Mouse (Mus musculus): ENCODE results near the gene Ppil4. TPM values are rescaled to one million over a fixed set of nuclear protein-coding genes. Genes with fewer than 3 reads are reported as not detected.
A peak's percentile ranks its signal among the peaks of the same experiment; 100 is the strongest.

The Ppil4 gene
- polyA plus RNA-seq, 1 experiment from 2014 or later, result 47.3 TPM

DNA sequence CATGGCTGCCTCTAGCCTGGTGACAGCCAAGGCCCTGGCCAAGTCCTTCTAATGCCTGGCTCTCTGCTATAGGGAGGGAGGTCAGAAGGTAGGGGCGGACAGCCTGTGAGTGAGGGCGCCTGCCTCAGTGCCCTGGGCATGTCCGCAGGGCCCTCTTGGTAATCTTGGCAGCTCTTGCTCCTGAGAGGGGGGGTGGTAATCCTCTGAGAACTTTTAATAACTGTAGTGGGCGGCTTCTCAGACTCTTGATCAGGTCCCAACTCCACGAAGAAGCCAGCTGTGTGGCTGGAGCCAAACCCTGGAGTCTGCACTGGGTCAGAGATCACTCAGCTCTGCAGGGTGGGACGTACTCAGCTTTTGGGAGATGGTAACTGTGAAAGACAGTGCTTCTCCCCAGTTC, 71.5 kb downstream of the Ppil4 start:
- 81% methylated on average over 6 of the region's 6 CpGs for WGBS
- Histone ChIP-seq H3K4me3 (no peak overlapping the region), H3K4me2 (replicated peaks) (no peak overlapping the region), H3K4me1 (no peaks in the 10 kb centered on the region), H3K9me3 (no peaks in the 10 kb centered on the region), H3K27me3 (peaks cover 23% of the 10 kb centered on the region), H3K36me3 (no peaks in the 10 kb centered on the region), H3K9ac (no peak overlapping the region), H3K27ac (no peak overlapping the region)
- no peak for ATAC-seq (ENCODE audit: insufficient number of reproducible peaks, insufficient read depth, low FRiP score, low TSS enrichment)

DNA sequence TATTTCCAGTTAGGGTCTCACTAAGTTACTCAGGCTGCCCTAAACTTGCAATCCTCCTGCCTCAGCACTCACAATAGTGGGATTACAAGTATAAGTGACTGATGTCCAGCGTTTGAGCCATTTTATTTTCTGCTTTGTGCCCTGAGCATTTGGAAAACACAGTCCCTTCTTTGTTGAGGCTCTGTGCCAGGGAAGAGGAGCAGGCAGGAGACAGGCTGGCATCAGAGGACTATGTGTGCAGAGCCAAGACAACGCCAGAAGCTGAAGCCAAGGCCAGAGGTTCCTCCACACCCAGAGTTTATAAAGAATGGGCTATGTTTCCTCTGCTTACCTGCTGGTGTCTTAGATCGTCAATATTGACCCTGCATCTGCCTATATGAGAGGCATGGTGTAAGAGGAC, 72.1 kb downstream of the Ppil4 start:
- Histone ChIP-seq H3K27me3 (peaks cover 23% of the 10 kb centered on the region), H3K27ac (no peak overlapping the region), H3K9ac (no peak overlapping the region), H3K9me3 (no peaks in the 10 kb centered on the region), H3K4me3 (no peak overlapping the region), H3K4me1 (no peaks in the 10 kb centered on the region), H3K36me3 (no peaks in the 10 kb centered on the region), H3K4me2 (replicated peaks) (no peak overlapping the region)
- WGBS, result 82% methylated on average over 3 of the region's 3 CpGs
- no peak for ATAC-seq (ENCODE audit: insufficient number of reproducible peaks, insufficient read depth, low FRiP score, low TSS enrichment)

DNA sequence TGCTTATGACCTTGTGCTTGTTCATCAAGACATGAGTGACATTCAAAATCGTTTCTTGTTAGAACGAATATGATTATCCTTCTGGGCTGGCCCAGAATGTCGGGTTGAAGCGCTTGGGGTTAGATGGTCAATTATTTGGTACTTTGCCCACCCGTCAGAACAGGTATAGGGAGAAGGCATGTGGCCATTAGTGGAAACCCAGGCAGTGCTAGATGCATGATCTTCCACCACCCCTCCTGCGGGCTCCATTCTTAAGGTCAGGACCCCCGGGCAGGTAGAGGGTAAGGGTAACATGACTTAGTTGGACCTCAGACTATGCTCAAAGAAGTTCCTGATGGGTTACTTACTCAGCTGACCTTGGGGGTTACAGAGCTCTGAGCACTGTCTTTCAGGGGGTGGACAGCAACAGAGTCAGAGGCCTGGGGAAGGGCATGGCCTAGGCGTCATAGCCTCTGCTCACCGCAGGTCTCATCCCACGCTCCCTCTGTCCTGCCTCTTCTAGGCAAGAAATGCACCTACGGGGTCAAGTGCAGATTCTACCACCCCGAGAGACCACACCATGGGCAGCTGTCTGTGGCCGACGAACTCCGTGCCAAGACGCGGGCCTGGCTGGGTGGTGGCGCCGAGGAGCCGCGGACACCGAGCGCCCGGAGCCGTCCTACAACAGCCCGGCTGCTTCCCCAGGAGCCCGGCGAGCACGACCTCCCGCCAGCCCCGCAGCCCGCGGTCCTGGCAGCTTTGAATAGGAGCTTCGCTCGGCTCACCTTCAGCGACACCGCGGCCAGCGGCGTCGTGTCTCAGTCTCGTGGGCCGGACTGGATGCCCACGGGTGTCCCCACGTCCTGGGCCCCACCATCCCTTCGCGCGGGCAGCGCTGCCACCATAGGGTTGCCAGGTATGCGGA, 74.3 kb downstream of the Ppil4 start:
- H3K4me2 ChIP-seq (replicated peaks), result peak overlapping the region; percentile 60
- peak overlapping the region; percentile 35 for H3K4me3 ChIP-seq
- WGBS, result 18% methylated on average over 50 of the region's 50 CpGs
- no peak overlapping the region for H3K27ac ChIP-seq
- H3K9me3 ChIP-seq, result no peaks in the 10 kb centered on the region
- peak overlapping the region; percentile 41 for H3K9ac ChIP-seq
- H3K36me3 ChIP-seq, result no peaks in the 10 kb centered on the region
- H3K4me1 ChIP-seq, result 0 out of 2 replicates have a peak, but pooled peaks cover 7% of the 10 kb centered on the region
- ATAC-seq (ENCODE audit: insufficient number of reproducible peaks, insufficient read depth, low FRiP score, low TSS enrichment), result no peak
- peaks cover 23% of the 10 kb centered on the region for H3K27me3 ChIP-seq

DNA sequence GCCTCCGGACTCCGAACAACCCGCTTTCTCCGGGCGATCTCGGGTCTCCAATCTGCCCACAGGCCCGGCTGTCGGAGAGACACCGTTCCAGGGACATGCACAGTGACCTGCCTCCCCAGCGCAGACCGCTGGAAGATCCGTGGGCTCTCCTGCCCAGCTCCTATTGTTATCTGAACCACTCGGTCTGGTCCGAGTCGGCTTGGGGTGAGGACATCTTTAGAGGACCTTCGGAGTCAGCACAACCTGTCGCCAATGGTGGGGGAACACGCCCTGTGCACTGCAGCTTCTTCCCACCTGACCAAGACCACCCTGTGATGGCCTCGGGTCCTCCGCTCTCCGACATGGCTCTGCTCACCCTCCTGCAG, 75.0 kb downstream of the Ppil4 start:
- H3K27me3 ChIP-seq, result peaks cover 23% of the 10 kb centered on the region
- no peak for ATAC-seq (ENCODE audit: insufficient number of reproducible peaks, insufficient read depth, low FRiP score, low TSS enrichment)
- WGBS, result 20% methylated on average over 21 of the region's 21 CpGs

GRCm38 (mm10) chr10:7869746-7870145, 77.1 kb downstream of the Ppil4 start:
- peaks cover 23% of the 10 kb centered on the region for H3K27me3 ChIP-seq
- 0 out of 2 replicates have a peak, but pooled peaks cover 7% of the 10 kb centered on the region for H3K4me1 ChIP-seq
- 63% methylated on average over 8 of the region's 8 CpGs for WGBS
- no peak overlapping the region for H3K4me2 ChIP-seq (replicated peaks)
- H3K36me3 ChIP-seq, result no peaks in the 10 kb centered on the region
- ATAC-seq (ENCODE audit: insufficient number of reproducible peaks, insufficient read depth, low FRiP score, low TSS enrichment), result no peak
- no peak overlapping the region for H3K27ac ChIP-seq
- H3K4me3 ChIP-seq, result no peak overlapping the region
- no peaks in the 10 kb centered on the region for H3K9me3 ChIP-seq
- no peak overlapping the region for H3K9ac ChIP-seq

More for the DNA sequence above, 75.0 kb downstream of the Ppil4 start:
- Histone ChIP-seq H3K4me2 (replicated peaks) (peak overlapping the region; percentile 60), H3K36me3 (no peaks in the 10 kb centered on the region), H3K4me1 (0 out of 2 replicates have a peak, but pooled peaks cover 7% of the 10 kb centered on the region), H3K27ac (no peak overlapping the region), H3K4me3 (peak overlapping the region; percentile 35), H3K9ac (peak overlapping the region; percentile 41), H3K9me3 (no peaks in the 10 kb centered on the region)

DNA sequence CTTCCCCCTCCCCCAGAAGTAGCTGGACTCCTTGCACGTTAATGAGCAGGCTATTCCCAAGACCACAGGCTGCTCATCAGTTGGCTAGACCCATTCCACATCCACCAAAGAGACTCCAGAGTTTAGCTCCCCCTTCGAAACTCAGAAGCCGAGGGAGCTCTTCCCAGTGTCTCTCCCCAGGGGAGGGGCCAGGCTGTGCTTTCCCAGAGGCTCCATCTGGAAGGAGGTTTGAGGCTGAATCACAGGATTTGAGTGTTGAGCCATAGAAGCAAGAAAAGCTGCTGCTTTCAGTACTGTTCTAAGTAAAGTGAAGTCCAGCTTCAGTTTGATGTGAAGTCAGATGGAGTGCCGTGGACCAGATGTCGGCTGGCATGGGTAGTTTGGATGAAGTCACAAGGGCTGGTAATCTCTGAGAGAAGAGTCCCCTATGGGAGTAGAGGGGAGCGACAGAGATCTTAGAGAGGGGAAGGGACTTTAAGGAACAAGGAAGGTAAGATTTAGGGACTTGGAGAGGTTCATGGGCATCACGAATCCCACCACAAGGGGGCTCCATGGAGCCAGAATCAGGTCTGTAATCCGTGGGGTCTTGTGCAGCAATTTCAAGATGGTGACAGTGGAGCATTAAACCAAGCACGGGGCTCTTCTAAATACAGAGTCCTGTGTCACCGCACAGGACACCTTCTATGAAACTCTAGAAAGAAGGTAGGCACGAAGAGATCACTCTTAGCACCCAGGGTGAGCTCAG, 78.1 kb downstream of the Ppil4 start:
- WGBS, result 66% methylated on average over 11 of the region's 11 CpGs
- H3K27me3 ChIP-seq, result peaks cover 23% of the 10 kb centered on the region
- H3K36me3 ChIP-seq, result no peaks in the 10 kb centered on the region
- H3K4me2 ChIP-seq (replicated peaks), result no peak overlapping the region
- 0 out of 2 replicates have a peak, but pooled peaks cover 7% of the 10 kb centered on the region for H3K4me1 ChIP-seq
- no peak for ATAC-seq (ENCODE audit: insufficient number of reproducible peaks, insufficient read depth, low FRiP score, low TSS enrichment)
- no peak overlapping the region for H3K9ac ChIP-seq
- no peak overlapping the region for H3K4me3 ChIP-seq
- no peaks in the 10 kb centered on the region for H3K9me3 ChIP-seq
- H3K27ac ChIP-seq, result no peak overlapping the region

DNA sequence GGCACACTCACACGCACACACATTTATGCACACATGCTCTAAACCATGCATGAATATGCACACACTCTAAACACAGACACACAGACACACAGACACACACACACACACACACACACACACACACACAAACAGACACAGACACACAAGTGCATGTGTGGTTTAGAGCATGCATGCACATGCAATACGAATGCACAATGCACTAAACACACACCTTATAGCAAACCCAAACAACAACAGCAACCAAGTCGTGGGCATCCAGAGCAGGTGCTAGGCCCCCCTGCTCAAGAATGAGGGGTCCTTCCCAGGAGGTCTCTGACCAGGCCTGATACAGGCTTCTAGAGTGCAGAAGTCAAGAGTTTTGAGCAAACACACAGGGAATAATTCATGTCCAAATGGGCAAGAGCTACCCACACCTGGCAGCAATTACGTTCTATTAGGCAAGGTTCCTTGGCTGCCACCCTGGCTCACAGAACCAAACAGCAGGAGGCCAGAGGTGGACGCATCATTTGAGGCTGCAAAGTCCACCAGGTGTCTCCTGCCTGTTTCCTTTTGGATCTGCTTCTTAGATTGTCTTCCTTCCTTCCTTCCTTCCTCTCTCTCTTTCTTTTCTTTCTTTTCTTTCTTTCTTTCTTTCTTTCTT, 78.8 kb downstream of the Ppil4 start:
- Histone ChIP-seq H3K4me1 (0 out of 2 replicates have a peak, but pooled peaks cover 7% of the 10 kb centered on the region), H3K36me3 (no peaks in the 10 kb centered on the region), H3K4me3 (no peak overlapping the region), H3K9ac (no peak overlapping the region), H3K9me3 (no peaks in the 10 kb centered on the region), H3K4me2 (replicated peaks) (no peak overlapping the region), H3K27me3 (peaks cover 18% of the 10 kb centered on the region), H3K27ac (no peak overlapping the region)
- no peak for ATAC-seq (ENCODE audit: insufficient number of reproducible peaks, insufficient read depth, low FRiP score, low TSS enrichment)
- WGBS, result 64% methylated on average over 5 of the region's 5 CpGs

Small RNAs within 50 kb of the gene (microRNA-seq; reads per million reads assigned to microRNA genes)
- 0.54 reads per million for gene Mir5104

Other genes with a start within 250 kb of the Ppil4 start
- gene Lrp11, start 203.1 kb upstream of the Ppil4 start, polyA plus RNA-seq (2016; fragmentation: Nextera tagmentation; extraction: Ambion mirVana), result 7.3 and 7.7 TPM in 2 replicates
- gene Nup43, start 125.4 kb upstream of the Ppil4 start, polyA plus RNA-seq (2016; fragmentation: Nextera tagmentation; extraction: Ambion mirVana), result 62.0 and 64.2 TPM in 2 replicates
- gene Pcmt1, start 111.8 kb upstream of the Ppil4 start, polyA plus RNA-seq (2016; fragmentation: Nextera tagmentation; extraction: Ambion mirVana), result 124 and 126 TPM in 2 replicates
- 9.5 and 10.2 TPM in 2 replicates for gene Lats1, start 111.7 kb upstream of the Ppil4 start, polyA plus RNA-seq (2016; fragmentation: Nextera tagmentation; extraction: Ambion mirVana)
- 64.7 and 65.9 TPM in 2 replicates for gene Katna1, start 66.9 kb upstream of the Ppil4 start, polyA plus RNA-seq (2016; fragmentation: Nextera tagmentation; extraction: Ambion mirVana)
- 65.8 and 78.4 TPM in 2 replicates for gene Ginm1, start 67 bp upstream of the Ppil4 start, polyA plus RNA-seq (2016; fragmentation: Nextera tagmentation; extraction: Ambion mirVana)
- gene Zc3h12d, start 39.6 kb downstream of the Ppil4 start, polyA plus RNA-seq (2016; fragmentation: Nextera tagmentation; extraction: Ambion mirVana), result 0.05 and 0.10 TPM in 2 replicates
- 26.4 TPM in 2 replicates for gene Tab2, start 163.3 kb downstream of the Ppil4 start, polyA plus RNA-seq (2016; fragmentation: Nextera tagmentation; extraction: Ambion mirVana)

Measured in embryonic facial prominence, embryonic 12.5 days (tissue).